Mouse (Mus musculus) stomach, embryonic 16.5 days (tissue): Measurements from ENCODE around the gene Psmd5. TPM values are rescaled to one million over a fixed set of nuclear protein-coding genes. Genes with fewer than 3 reads are reported as not detected.

ENCODE experiments used
- ATAC-seq: fragments of 200-750 bp; cut with Nextera tagmentation; 2 replicates; pipeline ENCODE4 v1.8.0; 2017; ENCODE audit warnings: moderate number of reproducible peaks, moderate TSS enrichment; ENCODE audit not compliant: insufficient read depth, low FRiP score
- H3K27ac ChIP-seq: fragments of 300-500 bp; sonication (generic); 2 replicates; pipeline ENCODE4 v1.5.1; 2014; ENCODE audit warnings: low read length
- H3K27me3 ChIP-seq: fragments of 300-500 bp; sonication (generic); 2 replicates; pipeline ENCODE4 v1.6.1; 2014; ENCODE audit warnings: low read length, control low read depth, mixed read lengths; ENCODE audit not compliant: control insufficient read depth, insufficient read depth
- H3K36me3 ChIP-seq: fragments of 300-500 bp; sonication (generic); 2 replicates; pipeline ENCODE4 v1.6.1; 2014; ENCODE audit warnings: low read length; ENCODE audit not compliant: control insufficient read depth, insufficient read depth
- H3K4me1 ChIP-seq: fragments of 300-500 bp; sonication (generic); 2 replicates; pipeline ENCODE4 v1.6.1; 2014; ENCODE audit warnings: low read length, control low read depth, mixed read lengths; ENCODE audit not compliant: control insufficient read depth, insufficient read depth
- H3K4me2 ChIP-seq: fragments of 300-500 bp; sonication (generic); 2 replicates; pipeline ENCODE4 v1.6.1; 2014; ENCODE audit warnings: low read depth, low read length, mixed read lengths
- H3K4me3 ChIP-seq: fragments of 300-500 bp; sonication (generic); replicated peaks from 2 replicates; pipeline ENCODE4 v1.5.1; 2014; ENCODE audit warnings: mild to moderate bottlenecking, low read length
- H3K9ac ChIP-seq: fragments of 300-500 bp; sonication (generic); 2 replicates; pipeline ENCODE4 v1.6.1; 2014; ENCODE audit warnings: low read length
- H3K9me3 ChIP-seq: fragments of 300-500 bp; sonication (generic); replicated peaks from 2 replicates; pipeline ENCODE4 v1.6.1; 2016; ENCODE audit warnings: low read length, control low read depth; ENCODE audit not compliant: control insufficient read depth
- WGBS: fragments of 180-500 bp; shearing (Covaris S2); extraction: QIAGEN DNeasy Blood & Tissue Kit; methylation state at CpG from one replicate; pipeline ENCODE4 v1.1.7; 2014; 5-methylcytosine and 5-hydroxymethylcytosine counted together
- polyA plus RNA-seq: library from polyadenylated mRNA; unstranded; fragments of >200 nt; fragmentation: Nextera tagmentation; extraction: Ambion mirVana; gene quantifications from 2 replicates; pipeline ENCODE4 v1.2.1, GENCODE M21; 2015

The Psmd5 gene
- polyA plus RNA-seq, 1 experiment from 2014 or later: 77.1 TPM

GRCm38 (mm10) chr2:34882757-34883156, 8.0 kb upstream of the Psmd5 start:
- Histone ChIP-seq H3K27me3 (no peaks in the 10 kb centered on the region), H3K4me3 (no peak overlapping the region), H3K36me3 (no peaks in the 10 kb centered on the region), H3K9ac (no peak overlapping the region), H3K27ac (no peak overlapping the region), H3K9me3 (no peaks in the 10 kb centered on the region), H3K4me2 (no peak overlapping the region), H3K4me1 (no peaks in the 10 kb centered on the region)
- 86% methylated on average over 2 of the region's 2 CpGs for WGBS
- ATAC-seq: no peak

- 81% methylated on average over 10 of the region's 10 CpGs for WGBS
Observed at GRCm38 (mm10) chr2:34880054-34880453, 5.3 kb upstream of the Psmd5 start.

GRCm38 (mm10) chr2:34874271-34874670, 497 bp downstream of the Psmd5 start, which contains the start of gene Cutal:
Gene Cutal, plus strand, starts transcription at chr2:34874396.
- H3K4me2 ChIP-seq: peak within 1 kb of the TSS; percentile 46
- no peaks in the 10 kb centered on the region for H3K36me3 ChIP-seq
- peak within 1 kb of the TSS; percentile 58 for H3K9ac ChIP-seq
- no peak for ATAC-seq
- H3K9me3 ChIP-seq: no peaks in the 10 kb centered on the region
- 7% methylated on average over 14 of the region's 14 CpGs for WGBS
- no peak within 1 kb of the TSS for H3K27ac ChIP-seq
- H3K4me3 ChIP-seq: peak within 1 kb of the TSS; percentile 29
- H3K4me1 ChIP-seq: peaks cover 23% of the 10 kb centered on the region
- peaks cover 7% of the 10 kb centered on the region for H3K27me3 ChIP-seq

More at GRCm38 (mm10) chr2:34880054-34880453, 5.3 kb upstream of the Psmd5 start:
- Histone ChIP-seq H3K9ac (no peak overlapping the region), H3K4me1 (no peaks in the 10 kb centered on the region), H3K9me3 (no peaks in the 10 kb centered on the region), H3K4me2 (no peak overlapping the region), H3K27me3 (no peaks in the 10 kb centered on the region; the same call in 1 of the 2 replicates), H3K27ac (no peak overlapping the region), H3K36me3 (no peaks in the 10 kb centered on the region), H3K4me3 (no peak overlapping the region)
- no peak for ATAC-seq

- H3K4me3 ChIP-seq: peak overlapping the region; percentile 95
- H3K4me2 ChIP-seq: peak overlapping the region; percentile 87
- peaks cover 24% of the 10 kb centered on the region for H3K4me1 ChIP-seq
- H3K27me3 ChIP-seq: peaks cover 7% of the 10 kb centered on the region
- peak; percentile 96 for ATAC-seq
- no peaks in the 10 kb centered on the region for H3K36me3 ChIP-seq
- under 1% methylated on average over 67 of the region's 67 CpGs for WGBS
- no peaks in the 10 kb centered on the region for H3K9me3 ChIP-seq
- H3K27ac ChIP-seq: peak overlapping the region; percentile 98
- H3K9ac ChIP-seq: peak overlapping the region; percentile 95
Observed at GRCm38 (mm10) chr2:34870520-34871474, 4.0 kb downstream of the Psmd5 start.

GRCm38 (mm10) chr2:34869680-34870079, 5.1 kb downstream of the Psmd5 start:
- Histone ChIP-seq H3K27ac (no peak overlapping the region), H3K9me3 (no peaks in the 10 kb centered on the region), H3K4me1 (peaks cover 24% of the 10 kb centered on the region), H3K4me3 (peak overlapping the region; percentile 95), H3K36me3 (no peaks in the 10 kb centered on the region), H3K27me3 (peaks cover 5% of the 10 kb centered on the region), H3K9ac (peak overlapping the region; percentile 61), H3K4me2 (peak overlapping the region; percentile 59)
- WGBS: 38% methylated on average over 5 of the region's 5 CpGs
- no peak for ATAC-seq

- Histone ChIP-seq H3K4me3 (no peak overlapping the region), H3K36me3 (peaks cover 23% of the 10 kb centered on the region), H3K27me3 (no peaks in the 10 kb centered on the region), H3K9me3 (no peaks in the 10 kb centered on the region), H3K9ac (no peak overlapping the region), H3K4me1 (no peaks in the 10 kb centered on the region), H3K27ac (no peak overlapping the region), H3K4me2 (no peak overlapping the region)
- 88% methylated on average over 8 of the region's 8 CpGs for WGBS
- ATAC-seq: no peak
Observed at GRCm38 (mm10) chr2:34857728-34858127, 17.0 kb downstream of the Psmd5 start.

GRCm38 (mm10) chr2:34855265-34855664, 19.5 kb downstream of the Psmd5 start:
- 93% methylated on average over 4 of the region's 4 CpGs for WGBS
- H3K27me3 ChIP-seq: no peaks in the 10 kb centered on the region
- H3K27ac ChIP-seq: no peak overlapping the region
- H3K9ac ChIP-seq: no peak overlapping the region
- H3K4me1 ChIP-seq: no peaks in the 10 kb centered on the region
- no peak for ATAC-seq
- no peak overlapping the region for H3K4me3 ChIP-seq
- H3K36me3 ChIP-seq: peaks cover 20% of the 10 kb centered on the region
- no peak overlapping the region for H3K4me2 ChIP-seq
- H3K9me3 ChIP-seq: no peaks in the 10 kb centered on the region

GRCm38 (mm10) chr2:34847702-34848101, 27.1 kb downstream of the Psmd5 start:
- no peak overlapping the region for H3K4me3 ChIP-seq
- no peaks in the 10 kb centered on the region for H3K4me1 ChIP-seq
- 88% methylated on average over 1 of the region's 1 CpGs for WGBS
- H3K9me3 ChIP-seq: no peaks in the 10 kb centered on the region
- H3K4me2 ChIP-seq: no peak overlapping the region
- H3K9ac ChIP-seq: no peak overlapping the region
- ATAC-seq: no peak
- no peaks in the 10 kb centered on the region for H3K27me3 ChIP-seq
- H3K36me3 ChIP-seq: no peaks in the 10 kb centered on the region; the same call in 1 of the 2 replicates
- no peak overlapping the region for H3K27ac ChIP-seq

GRCm38 (mm10) chr2:34843211-34843939, 31.4 kb downstream of the Psmd5 start:
- no peak for ATAC-seq
- Histone ChIP-seq H3K36me3 (no peaks in the 10 kb centered on the region), H3K9me3 (no peaks in the 10 kb centered on the region), H3K9ac (no peak overlapping the region), H3K27me3 (no peaks in the 10 kb centered on the region), H3K4me3 (no peak overlapping the region), H3K4me1 (no peaks in the 10 kb centered on the region), H3K27ac (no peak overlapping the region), H3K4me2 (no peak overlapping the region)
- WGBS: 78% methylated on average over 11 of the region's 11 CpGs
